Mouse (Mus musculus): ENCODE measurements around the gene Vmn2r84. TPM values are rescaled to one million over a fixed set of nuclear protein-coding genes. Genes with fewer than 3 reads are reported as not detected.
"Not testable (repeated sequence)": the region's sequence is repeated elsewhere in the genome, so short reads cannot be mapped to it uniquely, and the experiment has no call there.

Vmn2r84 gene
- polyA plus RNA-seq (2014; fragmentation: Nextera tagmentation; extraction: Ambion mirVana) = not detected in 2 replicates

DNA sequence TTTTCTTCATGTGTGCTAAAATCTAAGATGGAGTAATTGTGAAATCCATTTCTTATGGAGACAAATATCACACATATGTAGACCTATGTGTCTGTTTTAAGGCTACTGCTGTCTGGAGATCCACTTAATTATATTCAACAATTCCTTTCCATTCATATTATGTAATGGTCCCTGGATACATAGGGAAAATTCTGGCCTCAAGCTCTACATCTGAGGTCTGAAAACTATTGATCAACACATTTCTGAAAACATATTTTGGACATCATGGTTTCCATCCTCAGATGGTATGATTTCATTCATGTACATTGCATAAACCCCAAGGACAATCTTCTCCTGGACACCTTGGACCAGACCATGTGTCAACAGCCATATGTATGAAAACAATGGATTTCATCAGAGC is at the start of gene Vmn2r84:
Vmn2r84 (minus strand) TSS at position 101 of the 400 bp plus-strand sequence.
- Histone ChIP-seq H3K27ac (replicated peaks; ENCODE audit: low read depth, low read length) (no peak within 1 kb of the TSS), H3K27me3 (ENCODE audit: control insufficient read depth, insufficient read depth, low read length) (no peaks in the 10 kb centered on the region), H3K9me3 (ENCODE audit: control insufficient read depth, low read length) (no peaks in the 10 kb centered on the region), H3K4me1 (ENCODE audit: control insufficient read depth, insufficient read depth, low read length) (no peaks in the 10 kb centered on the region), H3K36me3 (ENCODE audit: control insufficient read depth, insufficient read depth, low read length) (no peaks in the 10 kb centered on the region), H3K9ac (ENCODE audit: low read length) (no peak within 1 kb of the TSS), H3K4me2 (ENCODE audit: low read depth, severe bottlenecking) (no peak within 1 kb of the TSS), H3K4me3 (ENCODE audit: low read depth, low read length) (no peak within 1 kb of the TSS)
- no peak for DNase-seq (ENCODE audit: low spot score)
- no peak for ATAC-seq (ENCODE audit: insufficient number of reproducible peaks, low FRiP score, low TSS enrichment, low read depth)

DNA sequence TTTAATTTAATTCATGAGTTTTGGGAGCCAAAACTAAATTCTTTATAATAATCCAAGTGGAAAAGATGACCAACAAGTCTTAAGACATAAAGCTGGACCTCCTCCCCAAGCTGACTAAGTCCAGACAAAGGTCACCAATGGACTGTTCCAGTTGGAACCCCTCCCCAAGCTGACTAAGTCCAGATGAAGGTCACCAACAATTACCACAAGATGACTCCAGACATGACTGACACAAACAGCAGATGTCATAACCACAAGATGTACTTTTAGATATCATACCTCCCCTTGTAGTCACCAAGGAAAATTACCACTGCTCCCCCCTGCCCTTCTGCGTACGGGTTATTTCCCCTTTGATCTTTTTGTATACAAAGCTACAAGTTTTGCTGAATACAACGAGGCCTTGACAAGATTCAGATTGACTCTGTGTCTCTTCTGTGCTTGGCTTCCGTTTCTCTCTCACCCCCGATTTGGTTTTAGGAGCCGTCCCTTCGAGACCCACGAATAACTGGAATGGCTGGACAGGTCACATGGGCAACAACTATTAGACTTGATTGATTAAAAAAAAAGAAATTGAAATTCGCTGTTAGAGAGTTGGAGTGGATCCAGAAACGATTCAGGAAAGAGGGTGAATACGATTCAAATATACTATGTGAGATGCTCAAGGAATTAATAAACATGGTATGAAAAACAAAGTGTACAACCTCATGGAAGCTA is 40.2 kb upstream of the Vmn2r84 start:
- H3K4me3 ChIP-seq (ENCODE audit: low read depth, low read length); H3K27me3 ChIP-seq (ENCODE audit: control insufficient read depth, insufficient read depth, low read length); DNase-seq (ENCODE audit: low spot score); H3K4me2 ChIP-seq (ENCODE audit: low read depth, severe bottlenecking); H3K9ac ChIP-seq (ENCODE audit: low read length); H3K9me3 ChIP-seq (ENCODE audit: control insufficient read depth, low read length); ATAC-seq (ENCODE audit: insufficient number of reproducible peaks, low FRiP score, low TSS enrichment, low read depth); H3K4me1 ChIP-seq (ENCODE audit: control insufficient read depth, insufficient read depth, low read length); H3K27ac ChIP-seq (replicated peaks; ENCODE audit: low read depth, low read length); H3K36me3 ChIP-seq (ENCODE audit: control insufficient read depth, insufficient read depth, low read length): not testable (repeated sequence)
- 88% methylated on average over 11 of the region's 11 CpGs for WGBS

DNA sequence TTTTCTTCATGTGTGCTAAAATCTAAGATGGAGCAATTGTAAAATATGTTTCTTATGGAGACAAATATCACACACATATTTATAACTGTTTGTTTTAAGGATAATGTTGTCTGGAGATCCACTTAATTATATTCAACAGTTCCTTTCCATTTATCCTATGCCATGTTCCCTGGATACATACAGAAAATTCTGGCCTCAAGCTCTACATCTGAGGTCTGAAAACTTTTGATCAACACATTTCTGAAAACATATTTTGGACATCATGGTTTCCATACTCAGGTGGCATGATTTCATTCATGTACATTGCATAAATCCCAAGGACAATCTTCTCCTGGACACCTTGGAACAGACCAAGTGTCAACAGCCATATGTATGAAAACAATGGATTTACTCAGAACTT is 35.5 kb upstream of the Vmn2r84 start, which contains the start of gene Vmn2r85:
Vmn2r85 (minus strand) TSS at position 101 of the 400 bp plus-strand sequence.
- H3K4me3 ChIP-seq (ENCODE audit: low read depth, low read length); H3K36me3 ChIP-seq (ENCODE audit: control insufficient read depth, insufficient read depth, low read length); H3K4me2 ChIP-seq (ENCODE audit: low read depth, severe bottlenecking); H3K27me3 ChIP-seq (ENCODE audit: control insufficient read depth, insufficient read depth, low read length); DNase-seq (ENCODE audit: low spot score); H3K4me1 ChIP-seq (ENCODE audit: control insufficient read depth, insufficient read depth, low read length); H3K27ac ChIP-seq (replicated peaks; ENCODE audit: low read depth, low read length); H3K9ac ChIP-seq (ENCODE audit: low read length); ATAC-seq (ENCODE audit: insufficient number of reproducible peaks, low FRiP score, low TSS enrichment, low read depth); H3K9me3 ChIP-seq (ENCODE audit: control insufficient read depth, low read length): not testable (repeated sequence)

DNA sequence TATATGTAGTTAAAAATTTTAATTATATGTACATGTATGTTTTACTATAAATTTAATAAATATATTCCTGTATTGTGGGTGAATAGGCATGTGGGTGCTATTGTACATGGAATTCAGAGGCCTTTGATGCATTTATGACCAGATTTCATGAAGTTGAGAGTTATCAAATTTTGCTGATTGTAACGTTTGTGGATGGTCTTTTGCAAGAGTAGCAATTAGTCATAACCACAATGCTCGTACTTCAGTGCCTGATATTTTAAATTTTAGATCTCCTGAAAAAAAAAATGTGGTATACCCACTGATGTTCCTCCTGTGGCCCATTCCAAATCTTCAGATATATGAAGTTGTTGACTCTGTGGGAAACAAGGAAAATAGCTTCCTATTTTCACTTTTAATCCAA is 28.2 kb upstream of the Vmn2r84 start:
- not testable (repeated sequence) for DNase-seq (ENCODE audit: low spot score); H3K27me3 ChIP-seq (ENCODE audit: control insufficient read depth, insufficient read depth, low read length)
- WGBS = 78% methylated on average over 2 of the region's 2 CpGs

DNA sequence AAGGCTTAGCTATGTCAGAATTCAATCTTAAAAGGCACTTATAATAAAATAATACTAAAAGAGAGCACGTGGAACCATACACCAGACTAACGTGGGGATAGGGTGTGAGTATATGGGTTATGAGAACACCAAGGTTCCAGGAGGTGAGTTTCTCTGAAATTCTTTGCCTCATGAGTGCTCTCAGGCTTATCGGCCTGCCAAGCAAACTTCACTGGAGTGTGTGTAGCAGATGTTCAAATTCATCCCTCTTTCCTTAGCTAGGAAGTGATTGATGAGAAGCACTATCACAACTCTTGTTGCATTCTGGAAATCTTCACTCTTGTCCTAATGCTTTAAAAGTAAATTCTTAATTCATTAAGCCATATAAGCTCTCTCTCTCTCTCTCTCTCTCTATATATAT is 26.3 kb upstream of the Vmn2r84 start:
- DNase-seq (ENCODE audit: low spot score) = no peak
- Histone ChIP-seq H3K4me1 (ENCODE audit: control insufficient read depth, insufficient read depth, low read length) (no peaks in the 10 kb centered on the region), H3K27me3 (ENCODE audit: control insufficient read depth, insufficient read depth, low read length) (no peaks in the 10 kb centered on the region), H3K27ac (replicated peaks; ENCODE audit: low read depth, low read length) (no peak overlapping the region), H3K9ac (ENCODE audit: low read length) (no peak overlapping the region), H3K9me3 (ENCODE audit: control insufficient read depth, low read length) (no peaks in the 10 kb centered on the region), H3K4me2 (ENCODE audit: low read depth, severe bottlenecking) (no peak overlapping the region), H3K4me3 (ENCODE audit: low read depth, low read length) (no peak overlapping the region), H3K36me3 (ENCODE audit: control insufficient read depth, insufficient read depth, low read length) (no peaks in the 10 kb centered on the region)
- WGBS = 90% methylated on average over 3 of the region's 3 CpGs
- ATAC-seq (ENCODE audit: insufficient number of reproducible peaks, low FRiP score, low TSS enrichment, low read depth) = no peak

More for the DNA sequence above, 28.2 kb upstream of the Vmn2r84 start:
- not testable (repeated sequence) for H3K4me1 ChIP-seq (ENCODE audit: control insufficient read depth, insufficient read depth, low read length); H3K4me2 ChIP-seq (ENCODE audit: low read depth, severe bottlenecking); ATAC-seq (ENCODE audit: insufficient number of reproducible peaks, low FRiP score, low TSS enrichment, low read depth); H3K9me3 ChIP-seq (ENCODE audit: control insufficient read depth, low read length); H3K9ac ChIP-seq (ENCODE audit: low read length); H3K36me3 ChIP-seq (ENCODE audit: control insufficient read depth, insufficient read depth, low read length); H3K4me3 ChIP-seq (ENCODE audit: low read depth, low read length); H3K27ac ChIP-seq (replicated peaks; ENCODE audit: low read depth, low read length)

DNA sequence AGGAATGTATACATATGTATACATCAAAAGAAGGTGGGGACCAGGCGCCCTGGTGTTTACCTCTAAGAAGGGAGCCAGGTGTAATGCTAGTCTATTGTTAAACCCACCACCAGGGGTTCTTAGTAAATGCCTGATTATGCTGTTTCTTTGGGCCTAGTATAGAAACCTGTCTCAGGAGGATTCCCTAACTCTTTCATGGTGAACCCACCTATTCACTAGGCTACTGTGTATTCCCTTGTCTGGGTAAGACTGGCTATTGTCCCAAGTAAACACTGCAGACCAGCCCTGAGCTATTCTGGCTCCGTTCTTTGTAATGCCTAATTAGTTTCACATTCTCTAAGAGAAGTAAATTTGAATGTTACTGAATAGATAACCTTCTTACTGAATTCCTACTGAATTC is 25.8 kb upstream of the Vmn2r84 start:
- H3K4me3 ChIP-seq (ENCODE audit: low read depth, low read length); H3K9me3 ChIP-seq (ENCODE audit: control insufficient read depth, low read length); H3K4me1 ChIP-seq (ENCODE audit: control insufficient read depth, insufficient read depth, low read length); DNase-seq (ENCODE audit: low spot score); H3K27ac ChIP-seq (replicated peaks; ENCODE audit: low read depth, low read length); H3K4me2 ChIP-seq (ENCODE audit: low read depth, severe bottlenecking); H3K9ac ChIP-seq (ENCODE audit: low read length); ATAC-seq (ENCODE audit: insufficient number of reproducible peaks, low FRiP score, low TSS enrichment, low read depth); H3K36me3 ChIP-seq (ENCODE audit: control insufficient read depth, insufficient read depth, low read length); H3K27me3 ChIP-seq (ENCODE audit: control insufficient read depth, insufficient read depth, low read length): not testable (repeated sequence)
- WGBS = 74% methylated on average over 2 of the region's 2 CpGs

DNA sequence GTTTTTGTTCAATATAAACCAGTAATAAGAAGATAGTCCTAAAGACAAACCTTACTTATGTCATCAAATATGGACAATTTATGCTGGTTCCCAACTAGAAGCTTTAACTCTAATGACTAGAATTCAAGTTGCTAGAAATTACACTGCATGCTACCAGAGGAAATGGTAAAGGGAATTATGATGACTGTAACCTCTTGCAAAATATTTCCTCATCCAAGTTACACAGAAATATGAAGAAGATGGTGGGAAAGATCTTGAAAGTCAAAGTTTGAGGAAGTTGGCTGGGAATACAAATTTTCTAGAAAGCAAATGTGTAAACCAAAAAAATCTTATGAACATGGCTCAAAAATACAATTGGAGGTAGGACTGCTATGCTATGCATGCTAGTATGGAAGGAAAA is 22.2 kb upstream of the Vmn2r84 start:
- not testable (repeated sequence) for H3K27ac ChIP-seq (replicated peaks; ENCODE audit: low read depth, low read length); DNase-seq (ENCODE audit: low spot score); ATAC-seq (ENCODE audit: insufficient number of reproducible peaks, low FRiP score, low TSS enrichment, low read depth); H3K9ac ChIP-seq (ENCODE audit: low read length); H3K27me3 ChIP-seq (ENCODE audit: control insufficient read depth, insufficient read depth, low read length); H3K4me2 ChIP-seq (ENCODE audit: low read depth, severe bottlenecking); H3K9me3 ChIP-seq (ENCODE audit: control insufficient read depth, low read length); H3K4me1 ChIP-seq (ENCODE audit: control insufficient read depth, insufficient read depth, low read length); H3K4me3 ChIP-seq (ENCODE audit: low read depth, low read length); H3K36me3 ChIP-seq (ENCODE audit: control insufficient read depth, insufficient read depth, low read length)

DNA sequence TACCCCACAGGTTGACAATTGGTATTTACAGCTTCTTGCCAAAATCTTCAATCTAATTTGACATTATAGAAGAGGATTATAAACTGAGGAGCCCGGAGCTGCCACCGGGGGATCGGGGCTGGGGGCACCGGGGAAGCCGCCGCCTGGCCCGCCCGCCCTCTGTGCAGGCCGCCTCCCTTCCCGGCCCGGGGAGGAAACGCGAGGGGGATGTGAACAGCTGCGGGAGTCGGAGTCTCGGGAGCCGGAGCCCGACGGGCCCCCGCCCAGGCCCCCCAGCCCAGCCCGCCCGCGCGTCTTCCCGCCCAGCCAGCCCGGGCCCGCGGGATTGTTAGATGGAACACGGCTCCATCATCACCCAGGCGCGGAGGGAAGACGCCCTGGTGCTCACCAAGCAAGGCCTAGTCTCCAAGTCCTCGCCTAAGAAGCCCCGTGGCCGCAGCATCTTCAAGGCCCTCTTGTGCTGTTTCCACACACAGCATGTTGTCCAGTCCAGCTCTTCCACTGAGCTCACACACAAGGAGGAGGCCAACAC is 18.1 kb upstream of the Vmn2r84 start:
- not testable (repeated sequence) for H3K9me3 ChIP-seq (ENCODE audit: control insufficient read depth, low read length); H3K4me2 ChIP-seq (ENCODE audit: low read depth, severe bottlenecking); H3K27me3 ChIP-seq (ENCODE audit: control insufficient read depth, insufficient read depth, low read length); H3K4me1 ChIP-seq (ENCODE audit: control insufficient read depth, insufficient read depth, low read length); H3K36me3 ChIP-seq (ENCODE audit: control insufficient read depth, insufficient read depth, low read length); H3K4me3 ChIP-seq (ENCODE audit: low read depth, low read length); H3K9ac ChIP-seq (ENCODE audit: low read length); H3K27ac ChIP-seq (replicated peaks; ENCODE audit: low read depth, low read length); DNase-seq (ENCODE audit: low spot score)
- WGBS = 66% methylated on average over 20 of the region's 35 CpGs
- ATAC-seq (ENCODE audit: insufficient number of reproducible peaks, low FRiP score, low TSS enrichment, low read depth) = peak; percentile 69

DNA sequence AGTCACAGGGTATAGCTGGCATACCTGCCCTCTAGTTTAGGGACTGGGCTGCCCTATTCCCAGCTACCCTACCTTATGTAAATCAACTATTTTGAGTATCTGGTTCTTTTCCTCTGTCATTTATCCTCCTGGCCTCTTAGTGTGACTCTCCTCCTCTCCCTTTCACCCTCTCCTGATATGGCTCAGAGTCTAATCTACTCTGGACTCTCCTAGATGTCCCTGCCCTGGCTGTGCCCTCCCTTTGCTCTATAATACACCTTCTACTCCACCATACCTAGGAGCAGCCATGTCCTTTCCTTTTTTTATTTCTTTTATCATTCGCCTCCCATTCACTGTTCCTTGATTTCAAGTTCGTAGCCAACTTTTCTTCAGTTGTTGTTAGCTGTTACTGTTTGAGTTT is 19.0 kb downstream of the Vmn2r84 start:
- H3K4me1 ChIP-seq (ENCODE audit: control insufficient read depth, insufficient read depth, low read length) = no peaks in the 10 kb centered on the region
- no peaks in the 10 kb centered on the region for H3K36me3 ChIP-seq (ENCODE audit: control insufficient read depth, insufficient read depth, low read length)
- H3K27ac ChIP-seq (replicated peaks; ENCODE audit: low read depth, low read length) = no peak overlapping the region
- ATAC-seq (ENCODE audit: insufficient number of reproducible peaks, low FRiP score, low TSS enrichment, low read depth) (no peak), DNase-seq (ENCODE audit: low spot score) (no peak)
- no peaks in the 10 kb centered on the region for H3K27me3 ChIP-seq (ENCODE audit: control insufficient read depth, insufficient read depth, low read length)
- H3K9ac ChIP-seq (ENCODE audit: low read length) = no peak overlapping the region
- 85% methylated on average over 2 of the region's 2 CpGs for WGBS
- no peaks in the 10 kb centered on the region for H3K9me3 ChIP-seq (ENCODE audit: control insufficient read depth, low read length)
- no peak overlapping the region for H3K4me3 ChIP-seq (ENCODE audit: low read depth, low read length)
- no peak overlapping the region for H3K4me2 ChIP-seq (ENCODE audit: low read depth, severe bottlenecking)
